Mouse (Mus musculus) right cerebral cortex, postnatal 14 days (tissue): ENCODE data around the gene Pja2.
"Not testable (repeated sequence)": the region's sequence is repeated elsewhere in the genome, so short reads cannot be mapped to it uniquely, and the experiment has no call there.

Experiments
- DNase-seq: peaks from one replicate; pipeline ENCODE4 v3.0.0; 2022

Gene Pja2

GRCm38 (mm10) chr17:64277649-64278212, 54.0 kb downstream of the Pja2 start:
- DNase-seq: no peak

GRCm38 (mm10) chr17:64276666-64277065, 55.0 kb downstream of the Pja2 start:
- no peak for DNase-seq

- no peak for DNase-seq
These were observed 56.5 kb downstream of the Pja2 start for GRCm38 (mm10) chr17:64275188-64275587.

- DNase-seq: no peak
These were observed 57.2 kb downstream of the Pja2 start for GRCm38 (mm10) chr17:64274341-64275105.

GRCm38 (mm10) chr17:64260571-64260970, 71.1 kb downstream of the Pja2 start:
- no peak for DNase-seq

- DNase-seq: no peak
These were observed 83.5 kb downstream of the Pja2 start for GRCm38 (mm10) chr17:64248246-64248645.

GRCm38 (mm10) chr17:64242898-64243297, 88.8 kb downstream of the Pja2 start:
- no peak for DNase-seq

GRCm38 (mm10) chr17:64242310-64242859, 89.3 kb downstream of the Pja2 start:
- no peak for DNase-seq

GRCm38 (mm10) chr17:64241544-64242292, 90.0 kb downstream of the Pja2 start:
- DNase-seq: no peak

GRCm38 (mm10) chr17:64232134-64232533, 99.6 kb downstream of the Pja2 start:
- no peak for DNase-seq

- DNase-seq: not testable (repeated sequence)
These were observed 100.1 kb downstream of the Pja2 start for GRCm38 (mm10) chr17:64231637-64232036.

GRCm38 (mm10) chr17:64231172-64231571, 100.5 kb downstream of the Pja2 start:
- no peak for DNase-seq
